Mouse (Mus musculus) bone marrow macrophage, adult 2 months (primary cell): ENCODE results near the gene F2rl3.

Experiments
- CTCF ChIP-seq: IDR thresholded peaks from 2 replicates; pipeline ENCODE4 v1.5.1; 2012; ENCODE audit warnings: low read depth, mild to moderate bottlenecking, low read length, moderate library complexity
- POLR2A ChIP-seq: IDR thresholded peaks from 2 replicates; pipeline ENCODE4 v1.6.1; 2012; ENCODE audit warnings: mild to moderate bottlenecking, low read depth, low read length, borderline replicate concordance

DNA sequence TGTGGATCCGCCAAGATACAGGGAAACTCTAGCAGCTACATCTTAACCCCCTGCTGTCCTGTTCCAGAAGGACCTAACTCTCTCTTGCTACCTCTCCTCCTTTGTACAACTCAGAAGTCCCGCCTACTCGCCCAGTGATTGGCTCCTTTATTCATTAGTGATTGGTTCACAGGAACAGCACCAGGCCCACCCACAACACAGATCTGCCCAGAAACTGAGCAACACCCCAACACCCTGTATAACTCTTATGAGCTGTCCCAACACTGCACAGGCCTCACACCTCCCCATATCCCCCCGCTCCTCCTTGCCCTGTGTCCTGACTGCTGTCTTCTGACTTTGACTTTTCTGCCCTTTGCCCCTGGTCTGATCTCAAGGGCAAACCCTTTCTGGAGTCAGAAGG is 4.0 kb downstream of the F2rl3 start:
- TF ChIP-seq POLR2A, result no peak
- no peak for TF ChIP-seq CTCF
